15 mouse cellular contexts compared by ENCODE assay signal in the genomic region with DNA sequence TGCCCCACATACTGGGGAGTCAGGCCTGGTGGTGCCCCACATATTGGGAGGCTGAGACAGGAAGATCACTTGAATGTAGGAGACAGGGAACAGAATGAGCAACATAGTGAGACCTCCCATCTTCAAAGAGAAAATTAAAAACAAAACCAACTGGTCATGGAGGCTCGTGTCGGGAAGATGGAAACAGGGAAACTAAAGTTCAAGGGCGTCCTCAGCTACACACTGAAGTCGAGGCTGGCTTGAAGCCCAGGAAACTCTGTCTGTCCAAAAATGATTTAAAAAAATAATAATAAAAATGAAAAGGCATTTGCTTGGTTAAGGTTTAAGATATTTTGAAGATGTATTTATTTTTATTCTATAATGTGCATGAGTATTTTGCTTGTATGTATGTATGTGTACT.
"Had no signal": no experiment of that assay in that cellular context is flagged by ENCODE, and none has a peak within 500 bp of the region (broad histone marks: within the 10 kb centered on the region; RNA-seq: fewer than 3 reads in every experiment).

No protein-coding gene starts in this region.

- ATAC-seq: liver, postnatal 0 days; lung, postnatal 0 days; midbrain, embryonic 13.5 days; midbrain, embryonic 15.5 days had no signal

- DNase-seq: liver, postnatal 0 days; lung, adult 2 months; lung, postnatal 14 days; lung, postnatal 36 days; retina, postnatal 1 day; right cerebral cortex, adult 18-20 months; right cerebral cortex, postnatal 25 days; right cerebral cortex, postnatal 4 days; spleen, adult 18-20 months; thymus, adult 18-20 months; thymus, postnatal 14 days; thymus, postnatal 36 days had no signal
